Comparison of ENCODE assay signal across 9 mouse cellular contexts in genomic region chr7:24501492-24501891, GRCm38 (mm10). TPM values are rescaled to one million over a fixed set of nuclear protein-coding genes. Genes with fewer than 3 reads are reported as not detected.
A peak's percentile ranks its signal among the peaks of the same experiment; 100 is the strongest.
DNase-seq lines count a peak whose midpoint lies in the region; ATAC-seq and TF ChIP-seq lines count a peak whose summit lies in the region.
"Had no signal": no experiment of that assay in that cellular context is flagged by ENCODE, and none has a peak within 500 bp of the region (broad histone marks: within the 10 kb centered on the region; RNA-seq: fewer than 3 reads in every experiment).

No protein-coding gene starts in this region.

- TF ChIP-seq CTCF in spleen, adult 2 months (IDR thresholded peaks at IDR 0.05; ENCODE audit: extremely low read depth, insufficient read depth, insufficient read length, insufficient replicate concordance) = peak; percentile 25; the same call in 1 of the 2 replicates

- ATAC-seq in kidney, embryonic 15.5 days (replicated peaks; ENCODE audit: low FRiP score) = no peak

- H3K9me3 ChIP-seq in kidney, embryonic 15.5 days (replicated peaks) = no peaks in the 10 kb centered on the region

- no peak for TF ChIP-seq POLR2A in spleen, adult 2 months (IDR thresholded peaks at IDR 0.05; ENCODE audit: low read depth, low read length)

- WGBS in kidney, embryonic 15.5 days = 62% methylated on average over 21 of the region's 21 CpGs
- 56% methylated on average over 21 of the region's 21 CpGs for WGBS in spleen, adult 2 months

- peaks cover 44% of the 10 kb centered on the region for H3K4me1 ChIP-seq in kidney, embryonic 15.5 days
- H3K4me1 ChIP-seq in spleen, adult 2 months (ENCODE audit: control insufficient read depth, insufficient read depth, insufficient read length) = peaks cover 6% of the 10 kb centered on the region

- no peaks in the 10 kb centered on the region; the same call in 1 of the 2 replicates for H3K36me3 ChIP-seq in kidney, embryonic 15.5 days
- H3K36me3 ChIP-seq in spleen, adult 2 months (ENCODE audit: control insufficient read depth, insufficient read depth, low read length) = no peaks in the 10 kb centered on the region

- H3K9ac ChIP-seq in kidney, embryonic 15.5 days = no peak overlapping the region
- H3K9ac ChIP-seq: embryonic facial prominence, embryonic 12.5 days had no signal

- peak; percentile 29 for DNase-seq in kidney, adult 18-20 months
- peak; percentile 82 for DNase-seq in ES-CJ7 (ENCODE audit: low read depth, low spot score)
- peak; percentile 39 to 46 for DNase-seq in cerebellum, postnatal 36 days
- peak in 1 of 2 experiments; percentile 32 for DNase-seq in spleen, adult 2 months (ENCODE audit: low read depth in 1 of 2, low spot score in 2 of 2)
- DNase-seq in gastrocnemius, postnatal 36 days = no peak
- no peak for DNase-seq in left cerebral cortex, postnatal 4 days

- peaks cover 47% of the 10 kb centered on the region for H3K27me3 ChIP-seq in kidney, embryonic 15.5 days
- H3K27me3 ChIP-seq in spleen, adult 2 months (ENCODE audit: control insufficient read depth, insufficient read depth, low read length) = peaks cover 18% of the 10 kb centered on the region

- intact Hi-C loops in gastrocnemius, postnatal 36 days (cut with DNase I) = loop anchor here (10.0 kb wide), 1 partner anchor 383 kb away; the partner anchor contains the start of gene Rps19
- intact Hi-C loops in left cerebral cortex, postnatal 4 days (cut with DNase I) = no loop called here

- no peak overlapping the region for H3K27ac ChIP-seq in kidney, embryonic 15.5 days
- H3K27ac ChIP-seq in spleen, adult 2 months (ENCODE audit: insufficient read depth, low read length) = no peak overlapping the region
- H3K27ac ChIP-seq: embryonic facial prominence, embryonic 12.5 days had no signal

- H3K4me2 ChIP-seq in kidney, embryonic 15.5 days = no peak overlapping the region
- H3K4me2 ChIP-seq: embryonic facial prominence, embryonic 12.5 days had no signal

- no peak overlapping the region for H3K4me3 ChIP-seq in kidney, embryonic 15.5 days (replicated peaks)
- H3K4me3 ChIP-seq in spleen, adult 2 months (ENCODE audit: extremely low read depth, insufficient read depth, insufficient read length) = no peak overlapping the region
- H3K4me3 ChIP-seq: embryonic facial prominence, embryonic 12.5 days had no signal

RNA-seq across cellular contexts. Expression of gene Zfp428, which starts 5.3 kb away (rescaled TPM):
- 61.6 and 66.6 TPM in 2 replicates for polyA plus RNA-seq in kidney, embryonic 15.5 days (2015; fragmentation: Nextera tagmentation; extraction: Ambion mirVana)
- polyA plus RNA-seq in spleen, adult 2 months (2012; rRNA removed) = 4.0 and 5.9 TPM in 2 replicates
- 1 to 10 TPM; 4.3 to 5.9 TPM for total RNA-seq in gastrocnemius, postnatal 36 days (2021)
- 100 to 1,000 TPM; 105 to 108 TPM for total RNA-seq in left cerebral cortex, postnatal 4 days (2021)

RNA-seq across cellular contexts. Expression of gene AC161166.1, which starts 10.8 kb away (rescaled TPM):
- 0.48 and 0.68 TPM in 2 replicates for polyA plus RNA-seq in kidney, embryonic 15.5 days (2015; fragmentation: Nextera tagmentation; extraction: Ambion mirVana)
- polyA plus RNA-seq in spleen, adult 2 months (2012; rRNA removed) = not detected in 2 replicates
- total RNA-seq in gastrocnemius, postnatal 36 days (2021) = not detected
- total RNA-seq in left cerebral cortex, postnatal 4 days (2021) = not detected
- total RNA-seq: layer of hippocampus, postnatal 14 days had no signal

RNA-seq across cellular contexts. Expression of gene Cadm4, which starts 19.7 kb away (rescaled TPM):
- 6.8 and 7.3 TPM in 2 replicates for polyA plus RNA-seq in kidney, embryonic 15.5 days (2015; fragmentation: Nextera tagmentation; extraction: Ambion mirVana)
- 33.1 and 34.5 TPM in 2 replicates for polyA plus RNA-seq in spleen, adult 2 months (2012; rRNA removed)
- total RNA-seq in gastrocnemius, postnatal 36 days (2021) = 1 to 10 TPM; 2.7 to 4.6 TPM
- total RNA-seq in left cerebral cortex, postnatal 4 days (2021) = 100 to 1,000 TPM; 332 to 353 TPM

RNA-seq across cellular contexts. Expression of gene Irgq, which starts 29.0 kb away (rescaled TPM):
- 7.4 and 8.3 TPM in 2 replicates for polyA plus RNA-seq in kidney, embryonic 15.5 days (2015; fragmentation: Nextera tagmentation; extraction: Ambion mirVana)
- 11.2 and 13.1 TPM in 2 replicates for polyA plus RNA-seq in spleen, adult 2 months (2012; rRNA removed)
- 10 to 100 TPM; 10.7 to 10.9 TPM for total RNA-seq in gastrocnemius, postnatal 36 days (2021)
- total RNA-seq in left cerebral cortex, postnatal 4 days (2021) = 100 to 1,000 TPM; 118 to 120 TPM

RNA-seq across cellular contexts. Expression of gene Plaur, which starts 39.2 kb away (rescaled TPM):
- 14.4 and 15.3 TPM in 2 replicates for polyA plus RNA-seq in kidney, embryonic 15.5 days (2015; fragmentation: Nextera tagmentation; extraction: Ambion mirVana)
- polyA plus RNA-seq in spleen, adult 2 months (2012; rRNA removed) = 51.2 and 58.6 TPM in 2 replicates
- under 1 TPM; 0.61 to 0.64 TPM for total RNA-seq in gastrocnemius, postnatal 36 days (2021)
- 1 to 10 TPM; 1.0 to 1.2 TPM for total RNA-seq in left cerebral cortex, postnatal 4 days (2021)

Comparison
In these comparisons a context has a peak if more than half of its experiments do, and no peak if none do; other contexts are left out.
1. DNase-seq: peak in kidney, adult 18-20 months (single experiment), ES-CJ7 (single experiment) and cerebellum, postnatal 36 days (2 of 2); none in gastrocnemius, postnatal 36 days (0 of 2) and left cerebral cortex, postnatal 4 days (single experiment).
2. RNA of gene Zfp428, which starts 5.3 kb away (total RNA-seq): 105 to 108 TPM in left cerebral cortex, postnatal 4 days; 4.3 to 5.9 TPM in gastrocnemius, postnatal 36 days; every median in the first group is over 10 times any median in the second.
3. RNA of gene Cadm4, which starts 19.7 kb away (total RNA-seq): 332 to 353 TPM in left cerebral cortex, postnatal 4 days; 2.7 to 4.6 TPM in gastrocnemius, postnatal 36 days; every median in the first group is over 10 times any median in the second.